Mouse (Mus musculus): ENCODE results near the gene Npb.
A peak's percentile ranks its signal among the peaks of the same experiment; 100 is the strongest.

Npb gene

DNA sequence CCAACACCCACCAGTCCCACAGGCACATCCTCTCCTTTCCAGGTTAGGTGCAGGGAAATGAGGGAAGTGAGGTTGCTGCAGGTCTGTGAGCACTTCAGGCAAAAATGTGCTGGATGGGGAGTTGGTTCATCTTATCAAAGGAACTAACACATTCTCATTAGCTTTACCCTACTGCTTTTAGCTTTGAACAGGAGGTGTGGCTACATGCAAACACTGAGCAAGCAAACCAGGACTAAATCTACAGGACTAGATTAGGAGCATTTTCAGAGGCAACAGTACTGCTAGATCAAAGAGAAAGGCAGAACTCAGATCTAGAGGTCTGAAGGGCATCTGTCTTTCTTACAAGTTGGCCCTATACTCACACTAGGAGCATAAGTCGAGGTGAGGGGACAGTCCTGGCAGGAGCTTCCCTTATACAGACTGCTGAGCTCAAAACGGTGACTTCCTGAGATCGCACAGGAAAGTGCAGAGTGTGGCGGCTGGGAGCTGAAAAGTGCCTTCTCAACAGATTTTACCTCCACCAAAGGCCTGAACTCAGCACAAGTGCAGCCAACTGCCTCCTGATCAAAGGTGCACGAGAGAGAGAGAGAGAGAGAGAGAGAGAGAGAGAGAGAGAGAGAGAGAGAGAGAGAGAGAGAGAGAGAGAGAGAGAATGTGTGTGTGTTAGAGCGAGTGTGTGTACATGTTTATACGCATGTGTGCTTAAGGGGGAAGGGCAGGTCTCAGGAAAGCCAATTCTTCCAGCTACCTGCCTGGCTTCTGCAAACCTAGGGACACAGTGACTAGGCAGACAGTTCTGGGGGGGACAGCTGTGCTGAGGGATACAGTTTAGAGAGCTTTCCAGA lies 22.8 kb downstream of the Npb start:
- DNase-seq (ENCODE audit: low read depth, low spot score), result peak; percentile 49

DNA sequence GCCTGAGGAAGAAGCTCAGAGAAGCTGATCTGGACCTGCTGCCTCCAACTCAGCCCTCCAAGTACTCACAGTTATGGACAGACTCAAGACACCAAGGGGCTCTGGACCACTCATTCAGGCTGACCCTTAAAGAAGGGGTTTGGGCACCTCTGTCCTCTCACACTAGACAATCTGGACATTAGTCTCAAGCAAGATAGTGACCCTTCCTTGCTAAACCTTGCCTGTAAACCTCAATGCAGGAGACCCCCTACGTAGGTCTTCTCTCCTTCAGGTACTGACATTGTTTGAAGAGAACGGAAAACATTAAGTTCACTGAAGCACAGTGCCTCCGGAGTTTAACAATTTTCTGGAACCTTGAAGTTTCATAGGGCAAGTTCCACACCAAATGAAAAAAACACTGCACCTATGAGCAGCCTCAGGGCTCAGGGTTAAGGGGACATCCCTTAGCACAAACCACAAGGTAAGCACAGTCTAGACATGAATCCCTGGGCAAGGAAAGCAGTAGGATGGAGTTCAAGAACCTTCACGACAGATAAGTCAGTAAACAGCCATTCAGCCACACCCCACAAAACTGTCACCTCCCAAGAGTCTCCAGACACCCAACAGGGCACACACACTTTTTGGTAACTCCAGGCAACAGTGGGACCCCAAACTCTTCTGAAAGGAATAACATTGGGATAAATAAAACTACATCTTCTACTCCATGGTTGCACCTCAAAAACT lies 23.6 kb downstream of the Npb start:
- peak; percentile 72 for DNase-seq (ENCODE audit: low read depth, low spot score)

GRCm38 (mm10) chr11:120632559-120633519 lies 24.6 kb downstream of the Npb start:
- DNase-seq (ENCODE audit: low read depth, low spot score), result peak; percentile 70

- peak; percentile 91 for DNase-seq (ENCODE audit: low read depth, low spot score)
These were observed 25.5 kb downstream of the Npb start, which contains the start of gene Mafg for GRCm38 (mm10) chr11:120633520-120634343. Gene Mafg, minus strand, starts transcription at chr11:120633600.

DNA sequence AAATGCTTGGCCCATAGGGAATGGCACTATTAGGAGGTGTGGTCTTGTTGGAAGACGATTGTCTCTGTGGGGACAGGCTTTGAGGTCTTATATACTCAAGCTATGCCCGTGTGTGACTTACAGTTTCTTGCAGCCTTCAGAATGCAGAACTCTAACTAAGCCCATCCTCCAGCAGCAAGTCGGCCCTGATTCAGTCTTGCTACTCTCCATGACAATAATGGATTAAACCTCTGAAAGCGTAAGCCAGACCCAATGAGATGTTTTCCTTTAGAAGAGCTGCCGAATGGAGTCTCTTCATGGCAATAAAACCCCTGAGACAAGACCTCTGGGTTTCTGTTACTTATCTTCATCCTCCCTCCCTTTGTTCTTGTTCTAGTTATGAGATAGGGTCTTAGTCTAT lies 26.5 kb downstream of the Npb start:
- DNase-seq (ENCODE audit: low read depth, low spot score), result no peak

DNA sequence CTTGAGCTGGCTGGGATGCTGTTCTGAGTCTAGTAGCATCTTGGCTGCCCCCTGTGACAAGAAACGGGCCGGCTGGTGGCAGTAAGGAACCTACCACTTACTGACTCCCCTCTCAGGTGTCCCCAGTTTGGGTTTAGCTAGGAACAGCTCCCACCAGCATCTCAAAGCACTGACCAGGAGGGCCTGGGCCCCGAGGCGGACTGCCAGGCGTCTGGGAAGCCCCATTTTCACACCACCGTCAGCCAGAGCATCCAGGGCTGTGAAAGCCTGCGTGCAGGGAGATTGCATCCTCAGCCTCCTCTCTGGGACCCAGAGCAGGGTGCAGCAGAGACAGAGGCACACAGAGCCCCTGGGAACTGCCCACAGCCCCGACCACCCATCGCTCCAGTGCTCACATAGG lies 33.0 kb downstream of the Npb start:
- DNase-seq (ENCODE audit: low read depth, low spot score), result no peak

GRCm38 (mm10) chr11:120641869-120642268 lies 33.6 kb downstream of the Npb start:
- no peak for DNase-seq (ENCODE audit: low read depth, low spot score)

DNA sequence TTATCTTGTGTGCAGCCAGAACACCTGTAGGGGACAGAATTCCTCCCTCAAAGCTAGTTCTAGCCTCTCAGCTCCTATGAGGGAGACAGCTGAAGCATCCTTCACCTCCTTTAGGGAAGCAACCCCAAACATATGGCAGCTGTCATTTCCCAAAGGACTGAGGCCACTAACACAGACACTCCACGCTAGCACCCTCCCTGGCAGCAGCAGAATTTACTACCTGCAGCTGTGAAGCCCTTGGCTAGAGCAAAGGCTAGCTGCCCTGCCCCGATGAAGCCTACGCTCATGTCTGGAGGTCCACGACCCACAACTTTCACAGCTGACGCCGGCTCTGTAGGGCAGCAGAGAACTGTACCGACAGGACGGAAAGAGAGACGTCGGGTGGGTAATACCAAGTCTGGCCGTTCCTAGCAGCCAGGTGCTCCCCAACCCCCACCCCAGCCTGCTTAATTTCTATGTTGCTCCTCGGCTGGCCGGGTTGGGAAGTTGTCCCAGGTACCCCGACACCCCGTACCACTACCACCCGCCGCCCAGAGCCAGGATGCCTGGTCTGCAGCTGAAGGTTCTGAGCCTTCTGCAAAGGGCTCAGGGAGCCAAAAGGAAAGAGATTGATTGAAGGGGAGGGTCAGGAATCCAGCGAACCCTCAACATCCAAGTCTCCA lies 34.8 kb downstream of the Npb start:
- no peak for DNase-seq (ENCODE audit: low read depth, low spot score)

DNA sequence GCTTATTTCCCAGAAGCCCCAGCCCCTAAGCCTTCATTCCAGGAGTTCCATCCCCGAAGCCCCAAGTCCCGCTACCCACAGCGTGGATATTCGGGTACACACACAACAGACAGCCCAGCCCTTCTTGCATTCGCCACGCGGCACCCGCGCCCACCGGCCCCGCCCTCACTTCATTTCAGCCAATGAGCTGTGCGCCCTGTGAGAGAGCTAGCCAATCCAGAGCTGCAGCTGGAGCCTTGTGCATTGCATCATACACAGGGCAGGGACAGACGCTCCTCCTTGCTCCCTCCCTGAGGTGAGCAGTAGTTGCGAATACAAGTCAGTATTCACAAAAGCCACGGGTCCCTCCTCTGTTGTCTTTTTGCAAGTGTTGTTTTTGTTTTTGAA lies 35.3 kb downstream of the Npb start, which contains the start of gene Pycr1:
Gene Pycr1, minus strand, starts transcription at position 169 of the 387 bp plus-strand sequence.
- peak; percentile 85 for DNase-seq (ENCODE audit: low read depth, low spot score)

GRCm38 (mm10) chr11:120647047-120647830 lies 39.0 kb downstream of the Npb start:
- no peak for DNase-seq (ENCODE audit: low read depth, low spot score)

DNA sequence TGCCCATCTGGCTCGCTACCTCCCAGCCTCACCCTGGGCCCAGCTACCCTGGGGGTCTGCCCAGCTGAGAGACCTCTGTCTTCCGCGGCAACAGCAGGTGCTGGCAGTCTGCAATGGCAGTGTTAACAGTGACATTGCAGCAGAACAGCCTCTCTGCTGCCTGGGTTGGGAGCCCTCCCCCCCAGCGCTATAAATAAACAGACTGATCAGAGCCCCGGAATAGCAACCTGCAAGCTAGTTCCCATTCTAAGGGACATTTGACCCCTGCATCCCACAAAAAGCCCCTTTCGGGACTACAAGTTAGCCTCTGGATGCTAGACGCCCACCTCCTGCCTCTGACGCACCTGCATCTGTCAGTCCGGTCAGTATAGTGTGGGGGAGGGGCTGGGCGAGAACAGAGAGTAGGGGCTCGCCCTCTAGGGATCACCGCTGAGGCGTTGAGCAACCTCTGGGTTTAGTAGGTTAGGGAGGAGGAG lies 39.8 kb downstream of the Npb start, which contains the start of gene Myadml2:
Gene Myadml2, minus strand, starts transcription at position 158 of the 476 bp plus-strand sequence.
- no peak for DNase-seq (ENCODE audit: low read depth, low spot score)

DNA sequence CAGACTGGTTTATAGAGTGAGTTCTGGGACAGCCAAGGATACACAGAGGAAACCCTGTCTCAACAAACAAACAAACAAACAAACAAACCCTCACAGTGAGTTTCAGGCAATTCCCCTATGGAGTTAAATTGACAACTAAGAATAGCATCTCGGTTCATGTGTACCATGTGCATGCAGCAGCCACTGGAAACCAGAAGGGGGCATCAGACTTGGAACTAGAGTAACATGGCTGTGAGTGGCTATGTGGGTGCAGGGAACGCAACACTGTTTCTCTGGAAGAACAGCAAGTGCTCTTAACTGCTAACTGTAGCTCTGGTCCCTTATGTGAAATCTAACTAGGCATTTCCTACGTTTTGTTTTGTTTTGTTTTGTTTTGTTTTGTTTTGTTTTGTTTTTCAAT lies 43.6 kb downstream of the Npb start:
- no peak for DNase-seq (ENCODE audit: low read depth, low spot score)

DNA sequence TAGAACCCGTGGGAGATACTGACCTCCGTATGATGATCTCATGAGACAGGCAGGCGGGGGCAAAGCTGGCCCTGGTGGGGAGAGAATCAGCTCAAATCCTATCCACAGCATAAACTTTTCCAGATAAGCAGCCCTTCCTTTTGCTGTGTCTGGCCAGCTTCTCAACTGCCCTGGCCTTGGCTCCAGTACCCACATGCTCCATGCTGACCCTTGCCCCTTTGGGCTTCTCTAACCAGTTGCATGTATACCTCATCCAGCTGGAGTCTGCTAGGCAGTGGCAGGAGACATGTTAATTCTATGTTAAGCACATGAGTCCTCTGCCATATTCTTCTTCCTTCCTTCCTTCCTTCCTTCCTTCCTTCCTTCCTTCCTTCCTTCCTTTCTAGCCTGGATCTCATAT lies 46.5 kb downstream of the Npb start:
- no peak for DNase-seq (ENCODE audit: low read depth, low spot score)

GRCm38 (mm10) chr11:120657301-120657700 lies 49.0 kb downstream of the Npb start:
- no peak for DNase-seq (ENCODE audit: low read depth, low spot score)

Measured in c-Kit-negative CD71-positive TER-119-positive erythroid progenitor cells, embryonic 14.5 days (primary cell).